Mouse (Mus musculus) embryonic facial prominence, embryonic 10.5 days (tissue): ENCODE results near the gene Glrx5. TPM values are rescaled to one million over a fixed set of nuclear protein-coding genes. Genes with fewer than 3 reads are reported as not detected.

Experiments used
- DNase-seq: peaks from one replicate; pipeline ENCODE4 v3.0.0-alpha.2; 2017; ENCODE audit warnings: low spot score
- H3K27ac ChIP-seq: fragments of 300-500 bp; sonication (generic); replicated peaks from 2 replicates; pipeline ENCODE4 v1.5.1; 2016; ENCODE audit warnings: mild to moderate bottlenecking
- H3K27me3 ChIP-seq: fragments of 300-500 bp; sonication (generic); replicated peaks from 2 replicates; pipeline ENCODE4 v1.6.1; 2016; ENCODE audit warnings: low read depth, mild to moderate bottlenecking; ENCODE audit not compliant: poor library complexity, severe bottlenecking
- H3K36me3 ChIP-seq: fragments of 300-500 bp; sonication (generic); replicated peaks from 2 replicates; pipeline ENCODE4 v1.6.1; 2016; ENCODE audit warnings: mild to moderate bottlenecking, moderate library complexity
- H3K4me1 ChIP-seq: fragments of 300-500 bp; sonication (generic); 2 replicates; pipeline ENCODE4 v1.6.1; 2016
- H3K4me3 ChIP-seq: fragments of 300-500 bp; sonication (generic); 2 replicates; pipeline ENCODE4 v1.5.1; 2016; ENCODE audit warnings: mild to moderate bottlenecking, moderate library complexity
- H3K9me3 ChIP-seq: fragments of 300-500 bp; sonication (generic); 2 replicates; pipeline ENCODE4 v1.6.1; 2016; ENCODE audit warnings: mild to moderate bottlenecking
- WGBS: fragments of 180-500 bp; shearing (Covaris S2); methylation state at CpG from one replicate; pipeline ENCODE4 v1.1.7; 2016; 5-methylcytosine and 5-hydroxymethylcytosine counted together
- polyA plus RNA-seq: library from polyadenylated mRNA; unstranded; fragments of >200 nt; fragmentation: Nextera tagmentation; extraction: Ambion mirVana; gene quantifications from 2 replicates; pipeline ENCODE4 v1.2.1, GENCODE M21; 2016

Glrx5 gene
- polyA plus RNA-seq, 1 experiment from 2014 or later, result 218 TPM

GRCm38 (mm10) chr12:104997159-104997558, 35.3 kb upstream of the Glrx5 start:
- WGBS, result 86% methylated on average over 10 of the region's 10 CpGs

GRCm38 (mm10) chr12:104997641-104998293, 34.7 kb upstream of the Glrx5 start:
- no peak for DNase-seq
- WGBS, result 79% methylated on average over 10 of the region's 10 CpGs
- H3K9me3 ChIP-seq, result no peaks in the 10 kb centered on the region

More at GRCm38 (mm10) chr12:104997159-104997558, 35.3 kb upstream of the Glrx5 start:
- no peaks in the 10 kb centered on the region for H3K9me3 ChIP-seq
- no peak overlapping the region for H3K4me3 ChIP-seq
- H3K27ac ChIP-seq, result no peak overlapping the region
- DNase-seq, result no peak
- no peaks in the 10 kb centered on the region for H3K36me3 ChIP-seq
- peaks cover 17% of the 10 kb centered on the region; the same call in 1 of the 2 replicates for H3K4me1 ChIP-seq
- H3K27me3 ChIP-seq, result peaks cover 23% of the 10 kb centered on the region

GRCm38 (mm10) chr12:104998541-104998940, 33.9 kb upstream of the Glrx5 start:
- peaks cover 23% of the 10 kb centered on the region for H3K27me3 ChIP-seq
- H3K27ac ChIP-seq, result no peak overlapping the region
- no peaks in the 10 kb centered on the region for H3K9me3 ChIP-seq
- WGBS, result 73% methylated on average over 6 of the region's 6 CpGs
- H3K4me3 ChIP-seq, result no peak overlapping the region
- H3K4me1 ChIP-seq, result peaks cover 30% of the 10 kb centered on the region
- DNase-seq, result no peak
- H3K36me3 ChIP-seq, result no peaks in the 10 kb centered on the region

More at GRCm38 (mm10) chr12:104997641-104998293, 34.7 kb upstream of the Glrx5 start:
- Histone ChIP-seq H3K36me3 (no peaks in the 10 kb centered on the region), H3K27ac (no peak overlapping the region), H3K4me1 (peaks cover 23% of the 10 kb centered on the region), H3K27me3 (peaks cover 23% of the 10 kb centered on the region), H3K4me3 (no peak overlapping the region)

GRCm38 (mm10) chr12:104999171-104999570, 33.3 kb upstream of the Glrx5 start:
- no peaks in the 10 kb centered on the region for H3K36me3 ChIP-seq

GRCm38 (mm10) chr12:105000487-105001283, 31.8 kb upstream of the Glrx5 start:
- peaks cover 28% of the 10 kb centered on the region for H3K27me3 ChIP-seq
- WGBS, result 76% methylated on average over 9 of the region's 9 CpGs
- DNase-seq, result no peak

More at GRCm38 (mm10) chr12:104999171-104999570, 33.3 kb upstream of the Glrx5 start:
- Histone ChIP-seq H3K4me1 (peaks cover 33% of the 10 kb centered on the region), H3K27ac (peak overlapping the region; percentile 14; the same call in 1 of the 2 replicates), H3K9me3 (no peaks in the 10 kb centered on the region), H3K27me3 (peaks cover 28% of the 10 kb centered on the region), H3K4me3 (no peak overlapping the region)
- DNase-seq, result no peak
- 62% methylated on average over 8 of the region's 8 CpGs for WGBS

GRCm38 (mm10) chr12:105001317-105001716, 31.2 kb upstream of the Glrx5 start:
- Histone ChIP-seq H3K27ac (no peak overlapping the region), H3K27me3 (peaks cover 32% of the 10 kb centered on the region), H3K9me3 (no peaks in the 10 kb centered on the region), H3K4me1 (peaks cover 24% of the 10 kb centered on the region), H3K4me3 (no peak overlapping the region), H3K36me3 (no peaks in the 10 kb centered on the region)
- no peak for DNase-seq
- 87% methylated on average over 9 of the region's 9 CpGs for WGBS

More at GRCm38 (mm10) chr12:105000487-105001283, 31.8 kb upstream of the Glrx5 start:
- Histone ChIP-seq H3K4me3 (no peak overlapping the region), H3K4me1 (peaks cover 24% of the 10 kb centered on the region), H3K27ac (no peak overlapping the region), H3K9me3 (no peaks in the 10 kb centered on the region), H3K36me3 (no peaks in the 10 kb centered on the region)

- Histone ChIP-seq H3K36me3 (no peaks in the 10 kb centered on the region), H3K27me3 (peaks cover 44% of the 10 kb centered on the region), H3K27ac (0 out of 2 replicates have a peak overlapping the region, but pooled peaks have one; percentile 48), H3K4me3 (no peak overlapping the region), H3K4me1 (peaks cover 24% of the 10 kb centered on the region), H3K9me3 (no peaks in the 10 kb centered on the region)
- DNase-seq, result peak; percentile 55
- 69% methylated on average over 10 of the region's 10 CpGs for WGBS
Observed at GRCm38 (mm10) chr12:105002340-105003132, 30.0 kb upstream of the Glrx5 start.

GRCm38 (mm10) chr12:105003158-105003557, 29.3 kb upstream of the Glrx5 start:
- H3K27ac ChIP-seq, result peak overlapping the region; percentile 48; the same call in 1 of the 2 replicates
- WGBS, result 59% methylated on average over 9 of the region's 9 CpGs
- H3K27me3 ChIP-seq, result peaks cover 50% of the 10 kb centered on the region
- peaks cover 24% of the 10 kb centered on the region for H3K4me1 ChIP-seq
- no peaks in the 10 kb centered on the region for H3K9me3 ChIP-seq
- H3K36me3 ChIP-seq, result no peaks in the 10 kb centered on the region
- DNase-seq, result no peak
- H3K4me3 ChIP-seq, result no peak overlapping the region

- DNase-seq, result no peak
- Histone ChIP-seq H3K36me3 (no peaks in the 10 kb centered on the region), H3K27me3 (peaks cover 56% of the 10 kb centered on the region), H3K4me3 (no peak overlapping the region), H3K9me3 (no peaks in the 10 kb centered on the region), H3K27ac (peak overlapping the region; percentile 48; the same call in 1 of the 2 replicates), H3K4me1 (peaks cover 27% of the 10 kb centered on the region)
- 77% methylated on average over 3 of the region's 3 CpGs for WGBS
Observed at GRCm38 (mm10) chr12:105003715-105004114, 28.8 kb upstream of the Glrx5 start.

- no peak for DNase-seq
Observed at GRCm38 (mm10) chr12:105004956-105005714, 27.4 kb upstream of the Glrx5 start.

GRCm38 (mm10) chr12:105005715-105005972, 26.8 kb upstream of the Glrx5 start:
- no peak for DNase-seq

More at GRCm38 (mm10) chr12:105004956-105005714, 27.4 kb upstream of the Glrx5 start:
- Histone ChIP-seq H3K4me3 (no peak overlapping the region), H3K4me1 (peaks cover 40% of the 10 kb centered on the region), H3K36me3 (no peaks in the 10 kb centered on the region), H3K27ac (no peak overlapping the region), H3K9me3 (no peaks in the 10 kb centered on the region), H3K27me3 (peaks cover 60% of the 10 kb centered on the region)
- WGBS, result 84% methylated on average over 22 of the region's 22 CpGs

More at GRCm38 (mm10) chr12:105005715-105005972, 26.8 kb upstream of the Glrx5 start:
- Histone ChIP-seq H3K27me3 (peaks cover 63% of the 10 kb centered on the region), H3K4me1 (peaks cover 44% of the 10 kb centered on the region), H3K27ac (no peak overlapping the region), H3K36me3 (no peaks in the 10 kb centered on the region), H3K4me3 (no peak overlapping the region), H3K9me3 (no peaks in the 10 kb centered on the region)
- WGBS, result 78% methylated on average over 2 of the region's 2 CpGs
